Mouse (Mus musculus): ENCODE measurements around the gene P2rx4.
A peak's percentile ranks its signal among the peaks of the same experiment; 100 is the strongest.

The P2rx4 gene

GRCm38 (mm10) chr5:122756680-122757079 lies 49.3 kb downstream of the P2rx4 start:
- no peak for DNase-seq (ENCODE audit: low spot score)

DNA sequence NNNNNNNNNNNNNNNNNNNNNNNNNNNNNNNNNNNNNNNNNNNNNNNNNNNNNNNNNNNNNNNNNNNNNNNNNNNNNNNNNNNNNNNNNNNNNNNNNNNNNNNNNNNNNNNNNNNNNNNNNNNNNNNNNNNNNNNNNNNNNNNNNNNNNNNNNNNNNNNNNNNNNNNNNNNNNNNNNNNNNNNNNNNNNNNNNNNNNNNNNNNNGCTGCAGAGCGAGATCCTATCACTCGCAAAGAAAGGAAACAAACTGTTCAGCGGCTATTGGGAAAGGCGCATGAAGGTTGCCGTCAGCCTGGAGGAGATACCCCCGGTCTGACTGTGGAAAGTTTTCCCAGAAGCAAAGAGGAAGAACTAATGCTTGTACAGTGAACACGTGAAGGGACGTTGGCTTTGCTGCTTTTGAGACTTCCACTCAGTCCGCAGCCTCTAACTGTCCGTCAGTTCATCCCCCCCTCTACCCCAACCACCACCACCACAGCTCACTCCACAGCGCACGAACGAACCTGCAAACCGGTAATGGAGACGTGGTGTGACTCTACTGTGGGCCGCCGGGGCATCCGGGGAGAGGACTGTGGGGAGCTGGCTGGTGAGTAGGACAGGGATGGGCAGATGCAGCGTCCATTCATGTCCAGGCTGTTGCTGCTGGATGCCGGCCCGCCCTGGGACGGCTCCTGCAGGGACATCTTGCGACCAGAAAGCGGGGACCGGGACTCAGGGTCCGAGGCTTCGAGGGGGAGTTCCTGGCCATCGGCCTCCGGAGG lies 56.1 kb downstream of the P2rx4 start:
- no peak for DNase-seq (ENCODE audit: low spot score)

DNA sequence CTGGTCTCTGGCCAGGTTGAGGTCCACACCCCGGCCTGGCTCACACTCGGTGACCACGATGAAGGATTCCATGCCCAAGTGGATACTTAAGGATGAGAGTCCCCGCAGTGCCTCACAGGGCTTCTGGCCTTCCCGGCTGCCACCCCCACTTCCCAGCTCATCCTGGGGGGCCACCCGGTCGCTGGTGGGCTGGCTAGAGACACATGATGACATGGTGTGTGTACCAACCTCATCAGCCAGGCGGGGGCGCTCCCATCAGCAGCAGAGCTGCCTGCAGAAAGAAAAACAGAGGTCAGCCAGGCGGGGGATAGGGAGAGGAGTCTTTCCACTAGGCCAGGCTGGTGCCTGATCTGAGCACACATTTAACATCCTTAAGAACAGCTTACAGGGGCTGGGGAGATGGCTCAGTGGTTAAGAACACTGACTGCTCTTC lies 56.7 kb downstream of the P2rx4 start:
- DNase-seq (ENCODE audit: low spot score), result no peak

- no peak for DNase-seq (ENCODE audit: low spot score)
Measured at GRCm38 (mm10) chr5:122767283-122767682, 59.9 kb downstream of the P2rx4 start.

GRCm38 (mm10) chr5:122769101-122769568 lies 61.8 kb downstream of the P2rx4 start:
- DNase-seq (ENCODE audit: low spot score), result no peak

DNA sequence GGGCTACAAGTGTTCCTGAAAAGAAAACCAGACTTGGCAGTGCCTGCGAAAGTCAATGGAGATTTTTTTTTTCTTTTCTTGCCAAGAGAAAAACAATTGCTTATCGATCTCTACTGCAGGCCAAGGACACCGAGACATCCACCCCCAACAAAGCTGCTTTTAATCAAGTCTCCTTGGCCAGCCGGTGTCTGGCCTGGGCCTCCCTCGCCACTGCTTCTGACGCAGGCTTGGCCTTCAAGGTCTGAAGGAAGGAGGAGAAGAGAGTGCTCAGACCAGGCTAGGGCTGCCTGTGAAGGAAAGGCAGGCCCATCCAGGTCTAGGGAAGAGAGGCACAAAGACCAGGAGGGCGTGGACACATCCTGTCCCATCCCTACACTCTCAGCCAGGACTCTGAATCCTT lies 63.0 kb downstream of the P2rx4 start:
- no peak for DNase-seq (ENCODE audit: low spot score)

GRCm38 (mm10) chr5:122770806-122771261 lies 63.5 kb downstream of the P2rx4 start:
- DNase-seq (ENCODE audit: low spot score), result no peak

DNA sequence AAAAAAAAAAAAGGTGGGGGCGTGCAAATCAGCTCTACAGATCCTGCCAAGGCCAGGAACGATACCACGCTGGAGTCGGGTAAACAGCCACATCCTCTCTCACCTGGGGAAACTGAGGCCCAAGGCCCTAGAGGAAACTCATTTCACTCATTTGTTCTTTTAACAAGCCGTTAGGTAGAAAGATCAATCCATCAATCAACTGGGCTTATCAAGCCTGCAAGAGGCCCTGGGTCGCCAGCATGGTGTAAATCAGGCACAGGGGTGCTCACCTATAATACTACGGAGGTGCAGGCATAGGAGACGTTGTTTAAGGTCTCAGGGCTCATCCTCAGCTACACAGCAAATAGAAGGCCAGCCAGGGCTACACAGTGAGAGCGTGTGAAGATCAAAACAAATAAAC lies 64.1 kb downstream of the P2rx4 start:
- no peak for DNase-seq (ENCODE audit: low spot score)

- no peak for DNase-seq (ENCODE audit: low spot score)
Measured at GRCm38 (mm10) chr5:122773756-122774155, 66.4 kb downstream of the P2rx4 start.

DNA sequence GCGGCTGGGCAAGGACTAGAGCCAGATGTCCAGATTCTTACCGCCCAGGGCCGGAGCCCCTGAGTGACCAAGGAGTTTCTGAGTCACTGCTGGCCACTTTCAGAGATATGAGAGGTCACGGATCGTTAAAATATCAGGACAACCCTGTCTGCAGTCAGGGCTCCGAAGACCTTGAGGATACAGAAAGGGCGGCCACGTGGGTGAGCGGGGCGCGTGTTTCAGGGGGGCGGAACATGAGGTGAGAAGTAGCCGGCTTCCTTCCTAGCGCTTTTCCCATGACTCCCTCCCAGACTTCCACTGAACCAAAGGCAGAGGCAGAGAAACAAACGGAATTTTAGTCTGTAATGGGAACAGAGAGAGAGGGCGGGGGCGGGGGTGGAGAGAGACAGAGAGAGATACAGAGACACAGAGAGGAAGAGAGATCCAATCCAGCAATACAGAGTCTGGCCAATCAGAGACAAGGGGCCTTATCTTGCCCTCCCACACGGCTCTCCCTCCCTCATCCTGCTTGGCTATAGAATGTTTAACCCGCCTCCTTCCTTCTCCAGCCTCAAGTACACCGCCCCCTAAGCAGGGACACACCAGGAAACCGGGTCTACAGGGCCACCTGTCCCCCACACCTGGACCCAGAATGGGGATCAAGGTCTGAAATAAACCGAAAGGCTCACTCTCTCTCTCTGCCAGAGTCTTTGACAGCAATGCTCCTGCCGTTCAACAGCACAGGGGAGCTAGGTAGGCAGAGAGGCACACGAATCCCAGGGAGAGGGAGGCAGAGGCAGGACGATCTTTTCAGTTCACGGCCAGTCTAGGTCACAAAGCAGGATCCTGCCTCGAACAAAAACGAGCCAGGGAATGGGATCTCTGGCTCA lies 67.6 kb downstream of the P2rx4 start:
- peak; percentile 69 for DNase-seq (ENCODE audit: low spot score)

- no peak for DNase-seq (ENCODE audit: low spot score)
Measured at GRCm38 (mm10) chr5:122775646-122776286, 68.4 kb downstream of the P2rx4 start.

- no peak for DNase-seq (ENCODE audit: low spot score)
Measured at GRCm38 (mm10) chr5:122777322-122777721, 70.0 kb downstream of the P2rx4 start.

- no peak for DNase-seq (ENCODE audit: low spot score)
Measured at GRCm38 (mm10) chr5:122778231-122779226, 71.2 kb downstream of the P2rx4 start.

All from spleen, adult 12 weeks (tissue).